Mouse (Mus musculus) thymus, adult 2 months (tissue): ENCODE measurements around the gene Phf21a.

ENCODE experiments used
- CTCF ChIP-seq: fragments of 200-500 bp; IDR thresholded peaks from 2 replicates; pipeline ENCODE4 v1.5.1; 2012; ENCODE audit warnings: mild to moderate bottlenecking, control low read depth, low read length, moderate library complexity, borderline replicate concordance; ENCODE audit not compliant: control insufficient read depth, poor library complexity, insufficient read depth; ENCODE audit errors: extremely low read depth
- POLR2A ChIP-seq: fragments of 200-500 bp; IDR thresholded peaks from 2 replicates; pipeline ENCODE4 v1.6.1; 2012; ENCODE audit warnings: mild to moderate bottlenecking, low read length, control low read depth, moderate library complexity; ENCODE audit not compliant: control insufficient read depth, poor library complexity, insufficient read depth; ENCODE audit errors: extremely low read depth

- TF ChIP-seq CTCF (no peak), POLR2A (no peak)
Observed at GRCm38 (mm10) chr2:92370375-92370774, 277.5 kb downstream of the Phf21a start.
